Mouse (Mus musculus) C2C12 (cell line): Measurements from ENCODE around the gene Gm8947.
"Not testable (repeated sequence)": the region's sequence is repeated elsewhere in the genome, so short reads cannot be mapped to it uniquely, and the experiment has no call there.

ENCODE experiments used
- CEBPB ChIP-seq: IDR thresholded peaks from one replicate; pipeline ENCODE4 v1.6.1; 2011; ENCODE audit warnings: low read depth, mild to moderate bottlenecking, control low read depth, moderate library complexity
- CTCF ChIP-seq: IDR thresholded peaks from one replicate; pipeline ENCODE4 v1.5.1; 2011; ENCODE audit not compliant: control insufficient read depth, insufficient read depth, insufficient read length
- MAX ChIP-seq: IDR thresholded peaks from one replicate; pipeline ENCODE4 v1.6.1; 2011; ENCODE audit warnings: mild to moderate bottlenecking, control low read depth
- MYOD1 ChIP-seq: IDR thresholded peaks from one replicate; pipeline ENCODE4 v1.6.1; 2011; ENCODE audit warnings: low read depth; ENCODE audit not compliant: control insufficient read depth, insufficient read length
- USF1 ChIP-seq: IDR thresholded peaks from one replicate; pipeline ENCODE4 v1.6.1; 2011; ENCODE audit warnings: low read depth, mild to moderate bottlenecking, control low read depth, moderate library complexity

GRCm38 (mm10) chr1:151198120-151198519 is 5.9 kb downstream of the Gm8947 start, which contains the start of gene Gm47995:
- TF ChIP-seq MAX, CTCF, USF1, CEBPB, MYOD1: not testable (repeated sequence)
